Mouse (Mus musculus): ENCODE data around the gene Paqr3. TPM values are rescaled to one million over a fixed set of nuclear protein-coding genes. Genes with fewer than 3 reads are reported as not detected.

Paqr3 gene
- 1 to 10 TPM; 3.6 to 5.7 TPM for polyA plus RNA-seq (2017; shearing (Covaris generic))

GRCm38 (mm10) chr5:97111207-97111910, at the start of gene Paqr3:
TSS of gene Paqr3 (minus strand) at chr5:97111596.

Other genes starting within 250 kb of the Paqr3 start
- gene Bmp2k, start 113.9 kb downstream of the Paqr3 start, polyA plus RNA-seq (2017; shearing (Covaris generic)): 10 to 100 TPM; 28.3 to 28.4 TPM